Mouse (Mus musculus) regulatory T cell (primary cell): ENCODE measurements around the gene Arsb.

Source experiments
- in situ Hi-C: fragments of 300-600 bp; cut with MboI, MseI; formaldehyde crosslinking; loops from one replicate; pipeline ENCODE4 v1.15.1; 2025; ENCODE audit warnings: high pct_unique_total_duplicates

Arsb gene

DNA sequence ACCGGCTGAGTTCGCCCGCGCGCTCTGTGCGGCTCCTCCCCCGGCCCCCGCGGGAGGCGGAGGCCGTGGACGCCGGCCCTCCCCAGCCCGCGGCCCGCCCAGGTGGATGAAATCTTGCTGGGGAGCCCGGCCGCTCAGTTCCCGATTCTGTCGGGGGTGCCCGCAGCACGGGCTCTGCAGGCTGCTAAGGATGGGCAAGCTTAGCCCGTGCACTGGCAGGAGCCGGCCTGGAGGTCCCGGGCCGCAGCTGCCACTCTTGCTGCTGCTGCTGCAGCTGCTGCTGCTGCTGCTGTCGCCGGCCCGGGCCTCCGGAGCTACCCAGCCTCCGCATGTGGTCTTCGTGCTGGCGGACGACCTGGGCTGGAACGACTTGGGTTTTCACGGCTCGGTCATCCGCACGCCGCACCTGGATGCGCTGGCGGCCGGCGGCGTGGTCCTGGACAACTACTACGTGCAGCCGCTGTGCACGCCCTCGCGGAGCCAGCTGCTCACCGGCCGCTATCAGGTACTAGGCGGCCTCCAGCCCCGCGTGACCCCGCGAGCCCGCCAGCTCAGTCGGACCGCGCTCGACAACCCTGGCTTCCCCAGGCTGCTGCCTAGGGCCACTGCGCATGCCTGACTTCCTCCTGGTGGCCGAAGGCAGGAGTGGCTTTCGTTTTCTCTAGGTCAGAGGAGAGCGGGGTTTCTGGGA lies at the start of gene Arsb:
TSS of gene Arsb (plus strand) at position 43 of the 691 bp plus-strand sequence.
- in situ Hi-C loops = no loop called here

DNA sequence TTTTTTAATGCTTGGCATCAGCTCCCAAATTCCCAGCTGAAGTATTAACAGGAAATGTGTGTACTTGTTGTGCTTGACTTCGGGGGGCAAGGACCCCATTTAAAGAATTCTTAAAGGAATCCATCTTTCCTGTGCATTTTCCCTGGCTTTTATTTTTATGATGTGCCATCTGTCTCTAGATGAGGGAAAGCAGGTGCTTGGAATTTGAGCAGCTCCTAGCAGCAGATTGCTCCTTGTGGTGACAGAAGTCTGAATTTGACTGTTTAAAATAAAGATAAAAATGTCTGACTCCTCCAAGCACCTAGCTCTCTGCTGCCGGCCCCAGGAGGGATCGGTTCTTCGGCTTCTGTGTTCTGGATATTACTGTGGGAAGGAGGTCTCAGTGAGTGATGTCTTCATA lies 49.5 kb upstream of the Arsb start:
- in situ Hi-C loops = no loop called here

DNA sequence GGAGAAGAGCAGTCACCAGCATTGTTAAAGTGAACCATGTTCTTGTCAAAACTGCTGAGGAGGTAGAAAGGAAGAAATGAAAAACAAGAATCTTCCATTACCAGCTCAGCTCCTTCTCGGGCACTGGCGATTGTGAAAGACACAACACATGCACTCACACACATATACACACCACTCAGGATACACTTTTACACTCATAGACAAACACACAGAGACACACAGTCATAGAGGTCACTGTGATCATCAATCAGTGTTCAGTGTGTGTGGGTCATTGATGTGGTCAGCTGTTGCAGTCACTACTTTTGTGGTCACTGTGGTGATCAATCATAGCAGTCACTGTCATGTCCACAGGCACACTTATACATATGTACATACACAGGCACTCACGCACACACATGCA lies 48.0 kb upstream of the Arsb start:
- in situ Hi-C loops = no loop called here

DNA sequence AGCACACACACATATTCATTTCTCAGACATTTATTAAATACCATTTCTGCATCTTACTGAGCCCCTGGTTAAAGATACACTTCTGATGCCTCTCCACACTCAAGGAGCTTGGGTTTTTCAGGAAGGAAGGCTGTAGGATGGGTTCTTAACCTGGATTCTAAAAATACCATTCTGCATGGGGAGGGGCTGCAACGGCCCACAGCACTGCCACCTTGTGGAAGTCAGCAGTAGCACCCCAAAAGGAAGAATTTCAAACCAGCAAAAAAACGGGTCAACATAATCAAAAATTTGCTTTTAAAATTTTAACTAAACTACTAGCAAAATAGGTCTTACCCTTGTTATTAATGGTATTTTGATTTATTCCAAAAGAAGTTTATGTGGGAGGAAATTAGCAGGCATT lies 47.2 kb upstream of the Arsb start:
- in situ Hi-C loops = no loop called here

DNA sequence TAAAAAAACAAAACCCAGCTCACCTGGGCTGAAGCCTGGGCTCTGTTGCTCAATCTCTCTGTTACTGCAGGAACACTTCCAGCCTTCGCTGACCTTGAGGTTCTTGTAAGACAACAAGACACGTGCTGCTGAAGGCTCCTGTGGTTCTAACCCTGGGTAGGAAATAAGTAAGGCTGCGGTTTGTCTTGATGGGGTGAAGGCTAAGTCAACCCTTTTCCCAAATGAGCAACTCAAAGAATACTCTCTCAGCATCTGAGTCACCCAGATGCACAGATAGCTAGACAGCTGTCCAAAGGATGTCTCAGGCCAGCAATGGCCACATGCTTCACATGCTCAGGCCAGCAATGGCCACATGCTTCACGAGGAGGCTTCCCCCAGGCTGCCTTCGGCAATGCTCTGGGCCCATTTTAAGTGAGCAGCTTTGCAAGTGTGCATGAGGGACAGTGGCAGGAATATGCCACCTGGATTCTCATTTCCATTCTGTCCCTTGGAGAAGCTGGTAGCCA lies 36.2 kb upstream of the Arsb start:
- in situ Hi-C loops = no loop called here

GRCm38 (mm10) chr13:93744118-93744517 lies 27.3 kb upstream of the Arsb start:
- in situ Hi-C loops = no loop called here

- in situ Hi-C loops = no loop called here
Observed at GRCm38 (mm10) chr13:93752597-93753400, 18.6 kb upstream of the Arsb start.

DNA sequence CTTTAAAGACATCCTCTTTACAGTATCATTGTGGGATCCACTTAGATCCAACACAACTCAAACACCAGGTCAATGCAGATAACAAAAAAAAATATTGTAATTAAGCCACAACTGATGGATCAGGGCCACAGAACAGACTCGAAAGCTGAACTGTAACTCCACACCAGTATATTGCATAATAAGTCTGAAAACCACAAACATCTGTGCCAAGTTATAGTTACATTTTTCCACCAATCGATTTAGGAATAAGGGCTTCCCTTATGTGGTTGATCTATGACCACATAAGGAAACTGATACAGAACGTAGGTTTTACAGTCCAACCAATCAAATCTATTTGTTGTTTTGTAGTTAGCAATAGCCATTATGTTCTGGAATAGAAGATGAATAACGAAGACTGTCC lies 16.3 kb upstream of the Arsb start:
- in situ Hi-C loops = no loop called here

DNA sequence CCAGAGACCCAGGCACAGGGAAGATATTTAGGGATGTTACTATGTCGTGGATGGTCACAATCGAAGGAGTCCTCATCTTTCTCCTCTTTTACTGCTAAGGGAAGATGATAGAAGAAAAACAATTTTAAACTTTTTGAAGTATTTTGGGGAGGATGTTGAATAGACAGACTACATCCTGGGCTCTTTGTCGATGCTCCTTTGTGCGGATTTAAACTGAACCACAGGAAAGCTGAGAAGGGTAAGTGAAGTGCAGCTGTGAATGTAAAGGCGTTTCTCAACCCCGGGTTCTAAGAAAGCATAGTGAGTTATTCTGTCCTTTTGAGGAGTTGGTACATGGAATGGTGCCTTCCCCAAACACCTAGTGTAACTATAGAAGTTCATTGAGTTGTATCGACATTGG lies 14.8 kb upstream of the Arsb start:
- in situ Hi-C loops = no loop called here

- in situ Hi-C loops = no loop called here
Observed at GRCm38 (mm10) chr13:93757514-93757913, 13.9 kb upstream of the Arsb start.

DNA sequence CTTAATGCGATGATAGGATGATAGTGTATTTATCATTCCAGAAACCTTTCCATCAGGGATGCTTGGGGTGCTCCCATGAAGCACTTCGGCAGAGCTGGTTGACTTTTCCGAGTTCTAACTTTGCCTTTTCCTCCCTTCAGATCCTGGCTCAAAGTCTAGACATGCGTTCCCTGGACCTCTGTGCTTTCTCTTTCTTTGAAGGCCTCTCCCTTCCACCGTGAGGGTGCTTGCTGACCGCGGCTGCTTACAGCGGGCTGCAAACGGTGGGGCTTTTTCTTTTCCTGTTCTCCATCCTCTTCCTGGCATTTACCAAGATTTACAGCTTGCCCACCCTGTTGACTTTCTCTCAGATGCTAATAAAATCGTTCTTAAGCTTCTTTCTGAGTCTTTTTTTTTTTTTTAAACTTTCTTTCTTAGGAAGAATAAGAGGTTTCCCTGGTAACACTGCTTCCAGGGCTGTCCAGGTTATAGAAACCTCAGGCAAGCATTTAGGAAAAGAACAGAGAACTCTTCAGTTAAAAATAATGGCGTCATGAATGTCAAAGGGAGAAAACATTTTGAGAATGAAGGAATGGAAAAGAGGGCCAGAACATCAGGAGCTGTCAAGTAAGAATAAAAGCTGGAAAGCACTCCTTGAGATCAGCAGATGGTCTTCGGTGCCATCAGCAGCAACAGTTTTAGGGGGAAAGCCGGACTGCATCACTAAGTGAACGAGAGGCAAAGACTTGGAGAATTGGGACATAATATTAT lies 13.1 kb upstream of the Arsb start:
- in situ Hi-C loops = no loop called here

- in situ Hi-C loops = no loop called here
Observed at GRCm38 (mm10) chr13:93761831-93762230, 9.6 kb upstream of the Arsb start.

- in situ Hi-C loops = no loop called here
Observed at GRCm38 (mm10) chr13:93762879-93763278, 8.6 kb upstream of the Arsb start.

GRCm38 (mm10) chr13:93764321-93764973 lies 7.0 kb upstream of the Arsb start:
- in situ Hi-C loops = no loop called here

DNA sequence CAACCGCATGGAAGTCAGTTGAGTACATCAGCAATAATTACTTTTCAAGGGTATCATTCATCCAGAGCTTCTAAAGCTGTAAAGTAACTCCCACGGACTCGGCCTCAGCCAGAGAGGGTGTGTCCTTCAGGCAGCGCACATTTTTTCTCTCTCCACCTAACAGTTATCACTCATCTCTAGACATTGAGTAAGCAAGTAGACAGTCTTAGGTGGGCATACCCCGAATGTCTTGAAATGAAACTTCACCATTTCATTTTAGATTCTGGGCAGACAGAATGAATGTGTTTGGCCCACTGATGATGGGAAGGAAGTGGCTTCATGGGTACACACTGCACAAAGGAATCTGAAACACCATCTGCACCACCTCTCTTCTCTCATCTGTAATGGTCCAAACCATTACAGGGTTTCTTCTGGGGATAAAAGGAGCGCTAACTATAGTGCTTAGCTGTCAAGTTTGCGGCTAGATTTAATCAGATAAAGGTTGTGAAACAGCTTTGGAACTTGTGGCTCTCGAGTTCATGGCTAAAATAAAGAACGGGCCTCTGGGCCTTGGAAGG lies 321 bp upstream of the Arsb start:
- in situ Hi-C loops = no loop called here

DNA sequence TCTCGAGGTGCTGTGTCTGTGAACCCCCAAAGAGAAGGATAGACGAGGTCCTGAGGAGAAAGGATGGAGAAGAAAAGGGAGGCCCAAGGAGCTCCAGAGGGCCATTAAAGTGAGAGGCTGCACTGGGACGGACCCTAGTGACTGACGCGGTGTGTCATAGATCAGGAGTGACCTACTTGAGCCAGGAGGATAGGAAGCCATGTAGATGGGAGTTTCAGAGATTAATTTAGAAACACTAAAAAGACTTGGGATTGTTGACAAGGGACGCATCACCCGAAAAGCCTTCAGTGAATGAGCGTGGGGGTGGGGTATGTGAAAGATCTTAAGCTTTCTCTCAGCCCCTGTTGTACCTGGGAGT lies 828 bp downstream of the Arsb start:
- in situ Hi-C loops = no loop called here

DNA sequence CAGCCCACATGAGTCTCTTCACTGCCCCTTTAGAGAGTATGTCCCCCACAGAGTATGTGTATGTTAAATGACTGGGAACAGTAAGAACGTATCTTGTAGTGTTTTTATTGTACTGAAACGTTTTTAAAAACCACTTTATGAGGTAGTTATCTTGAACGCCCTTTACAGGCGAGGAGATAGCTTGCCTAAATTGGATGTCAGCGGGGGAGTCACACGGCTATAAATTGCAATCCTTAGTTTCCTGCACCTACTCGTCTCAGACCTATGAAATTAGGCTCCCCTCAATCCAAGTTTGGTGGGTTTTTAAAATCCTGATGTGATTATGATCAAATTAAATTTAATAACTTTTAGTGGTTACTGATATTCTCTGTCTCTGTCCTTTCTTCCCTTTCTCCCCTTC lies 1.4 kb downstream of the Arsb start:
- in situ Hi-C loops = no loop called here

GRCm38 (mm10) chr13:93773704-93774315 lies 2.4 kb downstream of the Arsb start:
- in situ Hi-C loops = no loop called here

DNA sequence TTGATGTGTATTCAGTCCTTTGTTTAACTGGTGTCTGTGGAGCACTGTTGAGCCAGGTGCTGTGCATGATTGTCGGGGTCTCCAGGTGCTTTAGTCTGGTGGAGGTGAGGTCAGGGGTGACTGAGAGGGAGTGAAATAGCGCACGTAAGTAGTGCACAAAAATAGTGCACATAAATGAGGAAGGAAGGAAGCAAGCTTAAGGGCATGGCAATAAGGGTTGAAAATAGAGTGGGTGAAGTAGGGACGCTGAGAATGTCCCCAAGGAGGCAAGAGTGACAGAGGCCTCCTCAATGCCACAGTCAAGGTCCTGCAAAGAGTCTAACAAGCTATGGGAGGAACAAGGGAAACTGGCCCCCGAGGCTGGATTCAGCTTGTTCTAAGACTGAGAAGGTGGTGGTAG lies 11.4 kb downstream of the Arsb start:
- in situ Hi-C loops = no loop called here

- in situ Hi-C loops = no loop called here
Observed at GRCm38 (mm10) chr13:93785329-93785728, 13.9 kb downstream of the Arsb start.

DNA sequence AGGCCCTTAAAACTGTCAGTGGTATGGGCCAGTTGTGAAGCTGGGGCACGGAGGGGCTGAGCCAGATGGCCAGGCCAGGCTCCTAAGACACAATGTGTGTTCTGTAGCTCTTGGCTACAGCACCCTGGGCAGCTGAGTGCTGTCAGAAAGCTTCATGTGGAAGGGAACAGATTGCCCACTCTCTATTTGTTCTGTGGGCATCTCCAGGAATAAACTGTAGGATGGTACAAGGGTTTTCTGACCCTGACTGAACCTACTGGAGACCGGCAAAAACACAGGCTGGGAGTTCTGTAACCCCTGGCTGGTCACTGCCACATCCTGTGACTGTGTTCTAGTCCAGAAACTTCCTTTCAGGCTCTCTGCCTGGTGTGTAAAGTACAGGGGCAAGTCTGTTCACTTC lies 14.6 kb downstream of the Arsb start:
- in situ Hi-C loops = no loop called here
